Comparison of ENCODE assay signal across 9 mouse cellular contexts in genomic region chr11:120483448-120483934, GRCm38 (mm10). TPM values are rescaled to one million over a fixed set of nuclear protein-coding genes. Genes with fewer than 3 reads are reported as not detected.
DNase-seq lines count a peak whose midpoint lies in the region; ATAC-seq and TF ChIP-seq lines count a peak whose summit lies in the region.
"Had no signal": no experiment of that assay in that cellular context is flagged by ENCODE, and none has a peak within 500 bp of the region (broad histone marks: within the 10 kb centered on the region; RNA-seq: fewer than 3 reads in every experiment).

No protein-coding gene starts in this region.

- H3K4me2 ChIP-seq in heart, embryonic 13.5 days: peak overlapping the region; percentile 79
- peak overlapping the region; percentile 92 for H3K4me2 ChIP-seq in hindbrain, embryonic 14.5 days (replicated peaks)
- H3K4me2 ChIP-seq in midbrain, embryonic 12.5 days (replicated peaks): peak overlapping the region; percentile 81

- no peak for TF ChIP-seq POLR2A in bone marrow macrophage, adult 2 months (IDR thresholded peaks at IDR 0.05; ENCODE audit: borderline replicate concordance, low read depth, low read length)

- no peak for DNase-seq in heart, adult 18-20 months
- no peak for DNase-seq in hindbrain, embryonic 14.5 days (ENCODE audit: low spot score)
- no peak for DNase-seq in left cerebral cortex, postnatal 10 days (ENCODE audit: extremely low spot score in 1 of 2, low spot score in 2 of 2)
- no peak for DNase-seq in urinary bladder, adult 2 months (ENCODE audit: low spot score)
- DNase-seq: kidney, adult 8-10 months had no signal

- TF ChIP-seq CTCF in bone marrow macrophage, adult 2 months (IDR thresholded peaks at IDR 0.05; ENCODE audit: low read depth, low read length): no peak

- peak overlapping the region; percentile 83 for H3K4me3 ChIP-seq in heart, embryonic 13.5 days
- H3K4me3 ChIP-seq in bone marrow macrophage, adult 2 months (ENCODE audit: insufficient read depth, low read length): peak overlapping the region; percentile 98
- H3K4me3 ChIP-seq in hindbrain, embryonic 14.5 days (replicated peaks; ENCODE audit: low read length): peak overlapping the region; percentile 85; the same call in 1 of the 2 replicates
- peak overlapping the region; percentile 89 for H3K4me3 ChIP-seq in midbrain, embryonic 12.5 days

- H3K27ac ChIP-seq in heart, embryonic 13.5 days (replicated peaks): peak overlapping the region; percentile 77
- peak overlapping the region; percentile 45; the same call in 1 of the 2 replicates for H3K27ac ChIP-seq in bone marrow macrophage, adult 2 months (ENCODE audit: insufficient read depth, low read depth, low read length)
- H3K27ac ChIP-seq in hindbrain, embryonic 14.5 days: peak overlapping the region; percentile 91; the same call in 1 of the 2 replicates
- peak overlapping the region; percentile 87 for H3K27ac ChIP-seq in midbrain, embryonic 12.5 days (replicated peaks)

- peak overlapping the region; percentile 95 for H3K9ac ChIP-seq in heart, embryonic 13.5 days
- H3K9ac ChIP-seq in hindbrain, embryonic 14.5 days: peak overlapping the region; percentile 89; the same call in 1 of the 2 replicates
- H3K9ac ChIP-seq in midbrain, embryonic 12.5 days (replicated peaks): peak overlapping the region; percentile 88

- H3K9me3 ChIP-seq in heart, embryonic 13.5 days: no peaks in the 10 kb centered on the region
- H3K9me3 ChIP-seq in hindbrain, embryonic 14.5 days (ENCODE audit: control insufficient read depth, low read length): no peaks in the 10 kb centered on the region
- no peaks in the 10 kb centered on the region for H3K9me3 ChIP-seq in midbrain, embryonic 12.5 days

- 75% methylated on average over 7 of the region's 7 CpGs for WGBS in heart, embryonic 13.5 days
- WGBS in hindbrain, embryonic 14.5 days: 90% methylated on average over 7 of the region's 7 CpGs
- 93% methylated on average over 7 of the region's 7 CpGs for WGBS in midbrain, embryonic 12.5 days

- H3K4me1 ChIP-seq in heart, embryonic 13.5 days: peaks cover 24% of the 10 kb centered on the region
- H3K4me1 ChIP-seq in bone marrow macrophage, adult 2 months (ENCODE audit: control insufficient read depth, insufficient read depth, low read length): peaks cover 4% of the 10 kb centered on the region; the same call in 1 of the 2 replicates
- H3K4me1 ChIP-seq in hindbrain, embryonic 14.5 days (replicated peaks; ENCODE audit: control insufficient read depth, insufficient read depth, low read length): peaks cover 17% of the 10 kb centered on the region
- H3K4me1 ChIP-seq in midbrain, embryonic 12.5 days: peaks cover 21% of the 10 kb centered on the region

- H3K36me3 ChIP-seq in heart, embryonic 13.5 days: peaks cover 82% of the 10 kb centered on the region
- peaks cover 83% of the 10 kb centered on the region for H3K36me3 ChIP-seq in hindbrain, embryonic 14.5 days (replicated peaks; ENCODE audit: control insufficient read depth, insufficient read depth)
- peaks cover 72% of the 10 kb centered on the region for H3K36me3 ChIP-seq in midbrain, embryonic 12.5 days

- no peaks in the 10 kb centered on the region for H3K27me3 ChIP-seq in heart, embryonic 13.5 days (replicated peaks)
- H3K27me3 ChIP-seq in hindbrain, embryonic 14.5 days (ENCODE audit: control insufficient read depth, insufficient read depth, low read length): no peaks in the 10 kb centered on the region
- H3K27me3 ChIP-seq in midbrain, embryonic 12.5 days: no peaks in the 10 kb centered on the region

- intact Hi-C loops in left cerebral cortex, postnatal 10 days (cut with DNase I): no loop called here

- no peak for ATAC-seq in heart, embryonic 13.5 days (ENCODE audit: extremely low read depth, insufficient number of reproducible peaks, low FRiP score, low TSS enrichment)
- no peak for ATAC-seq in hindbrain, embryonic 14.5 days (ENCODE audit: low FRiP score)
- no peak for ATAC-seq in midbrain, embryonic 12.5 days (ENCODE audit: low FRiP score, low read depth)
- ATAC-seq in inflammation-experienced regulatory T-cells, adult 6 months: no peak

RNA-seq across cellular contexts. Expression of gene Mrpl12, which starts 0.9 kb away (rescaled TPM):
- polyA plus RNA-seq in heart, embryonic 13.5 days (2015; fragmentation: Nextera tagmentation; extraction: Ambion mirVana): 212 and 228 TPM in 2 replicates
- 100 to 1,000 TPM; 245 to 267 TPM for total RNA-seq in heart, adult 18-20 months (2021)
- 43.3 and 46.7 TPM in 2 replicates for polyA plus RNA-seq in bone marrow macrophage, adult 2 months (2012; ENCODE audit: insufficient read depth, insufficient read length, missing spikeins)
- 131 and 132 TPM in 2 replicates for polyA plus RNA-seq in hindbrain, embryonic 14.5 days (2014; fragmentation: Nextera tagmentation; extraction: Ambion mirVana)
- polyA plus RNA-seq in midbrain, embryonic 12.5 days (2016; fragmentation: Nextera tagmentation; extraction: Ambion mirVana): 112 and 118 TPM in 2 replicates
- 10 to 100 TPM; 76.6 to 79.1 TPM for total RNA-seq in left cerebral cortex, postnatal 10 days (2021)
- 10 to 100 TPM; 54.6 to 78.9 (median 73.0) TPM for polyA plus RNA-seq in inflammation-experienced regulatory T-cells, adult 6 months (2017; shearing (Covaris generic))
- 62.4 and 72.4 TPM in 2 replicates for polyA plus RNA-seq in urinary bladder, adult 2 months (2012; rRNA removed)

RNA-seq across cellular contexts. Expression of gene Slc25a10, which starts 8.1 kb away (rescaled TPM):
- 42.9 and 43.2 TPM in 2 replicates for polyA plus RNA-seq in heart, embryonic 13.5 days (2015; fragmentation: Nextera tagmentation; extraction: Ambion mirVana)
- 10 to 100 TPM; 15.4 to 15.9 TPM for total RNA-seq in heart, adult 18-20 months (2021)
- polyA plus RNA-seq in bone marrow macrophage, adult 2 months (2012; ENCODE audit: insufficient read depth, insufficient read length, missing spikeins): 62.9 and 65.6 TPM in 2 replicates
- polyA plus RNA-seq in hindbrain, embryonic 14.5 days (2014; fragmentation: Nextera tagmentation; extraction: Ambion mirVana): 28.5 and 29.8 TPM in 2 replicates
- polyA plus RNA-seq in midbrain, embryonic 12.5 days (2016; fragmentation: Nextera tagmentation; extraction: Ambion mirVana): 37.7 and 38.8 TPM in 2 replicates
- 10 to 100 TPM; 23.4 to 26.6 TPM for total RNA-seq in left cerebral cortex, postnatal 10 days (2021)
- polyA plus RNA-seq in inflammation-experienced regulatory T-cells, adult 6 months (2017; shearing (Covaris generic)): 10 to 100 TPM; 12.4 to 14.3 (median 12.7) TPM
- 98.9 and 115 TPM in 2 replicates for polyA plus RNA-seq in urinary bladder, adult 2 months (2012; rRNA removed)

RNA-seq across cellular contexts. Expression of gene Arl16, which starts 16.1 kb away (rescaled TPM):
- 36.4 and 39.3 TPM in 2 replicates for polyA plus RNA-seq in heart, embryonic 13.5 days (2015; fragmentation: Nextera tagmentation; extraction: Ambion mirVana)
- total RNA-seq in heart, adult 18-20 months (2021): 10 to 100 TPM; 10.1 to 12.0 TPM
- 13.0 and 13.6 TPM in 2 replicates for polyA plus RNA-seq in bone marrow macrophage, adult 2 months (2012; ENCODE audit: insufficient read depth, insufficient read length, missing spikeins)
- polyA plus RNA-seq in hindbrain, embryonic 14.5 days (2014; fragmentation: Nextera tagmentation; extraction: Ambion mirVana): 56.1 and 56.3 TPM in 2 replicates
- polyA plus RNA-seq in midbrain, embryonic 12.5 days (2016; fragmentation: Nextera tagmentation; extraction: Ambion mirVana): 56.4 and 58.8 TPM in 2 replicates
- total RNA-seq in left cerebral cortex, postnatal 10 days (2021): 10 to 100 TPM; 60.9 to 61.0 TPM
- polyA plus RNA-seq in inflammation-experienced regulatory T-cells, adult 6 months (2017; shearing (Covaris generic)): 10 to 100 TPM; 28.8 to 39.7 (median 33.1) TPM
- polyA plus RNA-seq in urinary bladder, adult 2 months (2012; rRNA removed): 23.9 and 24.0 TPM in 2 replicates

RNA-seq across cellular contexts. Expression of gene Ccdc137, which starts 25.6 kb away (rescaled TPM):
- 19.1 and 21.1 TPM in 2 replicates for polyA plus RNA-seq in heart, embryonic 13.5 days (2015; fragmentation: Nextera tagmentation; extraction: Ambion mirVana)
- 1 to 10 TPM; 6.0 to 7.3 TPM for total RNA-seq in heart, adult 18-20 months (2021)
- polyA plus RNA-seq in bone marrow macrophage, adult 2 months (2012; ENCODE audit: insufficient read depth, insufficient read length, missing spikeins): 9.9 and 16.6 TPM in 2 replicates
- polyA plus RNA-seq in hindbrain, embryonic 14.5 days (2014; fragmentation: Nextera tagmentation; extraction: Ambion mirVana): 19.9 and 20.8 TPM in 2 replicates
- 30.1 and 35.1 TPM in 2 replicates for polyA plus RNA-seq in midbrain, embryonic 12.5 days (2016; fragmentation: Nextera tagmentation; extraction: Ambion mirVana)
- total RNA-seq in left cerebral cortex, postnatal 10 days (2021): 10 to 100 TPM; 16.8 to 20.8 TPM
- polyA plus RNA-seq in inflammation-experienced regulatory T-cells, adult 6 months (2017; shearing (Covaris generic)): 10 to 100 TPM; 17.8 to 26.0 (median 17.9) TPM
- polyA plus RNA-seq in urinary bladder, adult 2 months (2012; rRNA removed): 21.5 and 31.0 TPM in 2 replicates

RNA-seq across cellular contexts. Expression of gene Oxld1, which starts 25.6 kb away (rescaled TPM):
- polyA plus RNA-seq in heart, embryonic 13.5 days (2015; fragmentation: Nextera tagmentation; extraction: Ambion mirVana): 14.2 and 16.6 TPM in 2 replicates
- total RNA-seq in heart, adult 18-20 months (2021): 10 to 100 TPM; 58.1 to 70.3 TPM
- 11.4 and 15.4 TPM in 2 replicates for polyA plus RNA-seq in bone marrow macrophage, adult 2 months (2012; ENCODE audit: insufficient read depth, insufficient read length, missing spikeins)
- polyA plus RNA-seq in hindbrain, embryonic 14.5 days (2014; fragmentation: Nextera tagmentation; extraction: Ambion mirVana): 11.4 and 12.4 TPM in 2 replicates
- polyA plus RNA-seq in midbrain, embryonic 12.5 days (2016; fragmentation: Nextera tagmentation; extraction: Ambion mirVana): 11.7 and 11.9 TPM in 2 replicates
- 10 to 100 TPM; 10.6 to 13.8 TPM for total RNA-seq in left cerebral cortex, postnatal 10 days (2021)
- polyA plus RNA-seq in inflammation-experienced regulatory T-cells, adult 6 months (2017; shearing (Covaris generic)): 1 to 10 TPM; 4.8 to 6.8 (median 5.1) TPM
- 19.8 and 26.8 TPM in 2 replicates for polyA plus RNA-seq in urinary bladder, adult 2 months (2012; rRNA removed)
